Mouse (Mus musculus) megakaryocyte, adult 5-6 weeks (primary cell): ENCODE measurements at regions not wholly inside any gene's neighbourhood (a gene's known extent, or its start where the extent isn't known, plus 50 kb on each side); places are given as distances from the start of the nearest gene placed in this dataset.

Source experiments
- ATAC-seq: 2 replicates; pipeline ENCODE4 v1.8.0; 2016; ENCODE audit warnings: mild to moderate bottlenecking, inconsistent platforms; ENCODE audit not compliant: poor library complexity, severe bottlenecking

GRCm38 (mm10) chr3:70201334-70201943, 194.0 kb downstream of the Otol1 start:
- ATAC-seq: no peak

- no peak for ATAC-seq
Observed at GRCm38 (mm10) chr3:70215195-70215594, 207.8 kb downstream of the Otol1 start.

- ATAC-seq: no peak
Observed at GRCm38 (mm10) chr3:70216096-70216495, 208.7 kb downstream of the Otol1 start.

DNA sequence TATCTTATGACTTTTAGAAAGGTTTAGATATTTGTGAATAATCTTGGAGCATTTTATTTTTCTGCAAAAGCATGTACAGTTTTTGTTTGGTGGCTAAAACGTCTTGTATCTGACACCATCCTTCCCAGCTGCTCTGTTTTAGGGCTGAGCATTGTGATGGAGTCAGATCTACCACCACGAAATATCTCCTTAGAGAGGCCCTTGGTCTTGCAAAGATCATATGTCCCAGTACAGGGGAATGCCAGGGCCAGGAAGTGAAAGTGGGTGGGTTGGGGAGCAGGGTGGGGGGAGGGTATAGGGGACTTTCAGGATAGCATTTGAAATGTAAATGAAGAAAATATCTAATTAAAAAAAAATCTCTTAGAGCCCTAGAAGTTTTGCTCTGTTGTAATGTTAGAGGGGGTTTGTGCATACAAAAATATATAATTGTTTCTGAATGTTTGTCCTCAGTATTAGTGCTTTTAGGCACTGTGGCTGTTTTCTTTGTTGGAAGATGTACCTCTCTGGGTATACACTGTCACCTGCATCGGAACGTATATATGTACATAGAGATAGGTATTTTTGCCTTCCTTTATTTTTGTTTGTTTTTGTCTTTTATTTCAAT, 211.4 kb downstream of the Otol1 start:
- no peak for ATAC-seq

GRCm38 (mm10) chr3:70223443-70224065, 216.1 kb downstream of the Otol1 start:
- no peak for ATAC-seq

- ATAC-seq: no peak
Observed at GRCm38 (mm10) chr3:70224846-70225245, 217.4 kb downstream of the Otol1 start.

- no peak for ATAC-seq
Observed at GRCm38 (mm10) chr3:70227165-70227564, 219.8 kb downstream of the Otol1 start.

DNA sequence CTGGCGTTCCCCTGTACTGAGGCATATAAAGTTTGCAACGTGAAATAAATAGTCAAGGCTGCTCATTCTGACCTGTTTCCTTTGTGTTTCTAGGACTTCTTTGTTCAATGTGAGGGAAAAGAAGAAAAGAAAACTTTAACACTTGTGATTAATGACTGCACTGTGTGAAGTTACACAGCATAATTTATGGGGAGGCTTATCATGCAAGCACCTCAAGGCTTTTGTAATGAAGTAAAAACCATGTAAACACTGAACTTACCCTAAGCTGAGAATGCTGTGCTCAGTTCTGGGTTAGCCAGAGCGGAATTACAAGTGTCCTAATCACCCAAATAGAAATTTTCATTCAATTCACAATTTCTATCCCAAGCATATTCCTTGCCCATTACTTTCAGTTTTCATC, 241.2 kb downstream of the Otol1 start:
- no peak for ATAC-seq

DNA sequence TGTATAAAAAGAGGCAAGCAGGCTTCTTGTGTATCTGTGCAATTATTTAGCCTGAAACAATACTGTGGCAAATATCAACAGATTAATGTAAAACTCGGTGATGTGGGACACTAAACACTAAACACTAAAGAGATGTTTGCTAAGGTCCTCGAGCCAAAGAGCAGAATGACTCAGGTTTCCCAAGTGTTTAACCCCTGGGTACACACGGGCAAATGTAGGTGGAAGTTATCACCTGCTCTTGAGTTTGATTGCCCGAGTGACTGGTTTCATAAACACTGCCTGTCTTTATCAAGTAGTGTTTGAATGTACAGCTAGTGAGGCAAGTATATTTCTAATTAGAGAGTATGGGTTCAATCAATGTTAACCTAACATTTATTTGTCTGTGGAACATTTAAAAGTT, 242.5 kb downstream of the Otol1 start:
- ATAC-seq: no peak

DNA sequence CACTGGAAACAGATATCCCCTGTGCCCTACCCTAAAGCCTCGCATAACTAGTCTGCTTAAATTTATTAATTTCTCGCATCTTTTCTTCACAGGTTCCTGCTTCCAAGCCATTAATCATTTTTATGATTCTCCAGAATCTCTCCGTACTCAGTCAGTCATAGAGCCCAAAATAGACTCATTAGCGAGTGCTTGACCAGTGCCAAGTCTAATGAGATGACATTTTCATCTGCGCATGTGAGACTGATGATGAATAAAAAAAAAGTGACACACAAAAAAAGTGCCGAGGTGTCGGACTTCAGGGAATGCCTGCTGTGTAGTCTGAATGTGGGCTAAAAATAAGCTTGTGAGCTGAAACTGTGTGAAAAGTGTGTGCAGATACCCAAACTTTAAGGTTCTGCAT, 243.3 kb downstream of the Otol1 start:
- no peak for ATAC-seq

DNA sequence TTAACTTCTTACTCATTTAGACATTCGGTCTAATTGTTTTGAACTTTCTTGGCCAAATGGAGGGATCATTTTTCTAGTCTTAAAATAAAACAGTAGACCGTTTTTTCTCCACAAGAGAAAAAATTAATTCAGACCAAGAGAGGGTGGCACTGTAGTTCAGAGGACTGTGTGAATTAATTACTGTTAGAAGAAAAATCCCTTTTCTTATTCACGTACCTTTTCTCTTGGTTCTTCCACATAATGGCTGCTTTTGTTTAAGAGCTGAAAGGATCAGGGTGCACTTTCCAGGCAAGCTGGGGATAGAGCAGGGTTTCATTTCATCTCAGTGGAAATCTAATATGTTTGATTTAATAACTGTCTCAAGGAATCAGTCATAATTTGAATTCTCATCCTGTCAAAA, 255.9 kb downstream of the Otol1 start:
- ATAC-seq: no peak

- ATAC-seq: no peak
Observed at GRCm38 (mm10) chr3:70288590-70289388, 281.4 kb downstream of the Otol1 start.

DNA sequence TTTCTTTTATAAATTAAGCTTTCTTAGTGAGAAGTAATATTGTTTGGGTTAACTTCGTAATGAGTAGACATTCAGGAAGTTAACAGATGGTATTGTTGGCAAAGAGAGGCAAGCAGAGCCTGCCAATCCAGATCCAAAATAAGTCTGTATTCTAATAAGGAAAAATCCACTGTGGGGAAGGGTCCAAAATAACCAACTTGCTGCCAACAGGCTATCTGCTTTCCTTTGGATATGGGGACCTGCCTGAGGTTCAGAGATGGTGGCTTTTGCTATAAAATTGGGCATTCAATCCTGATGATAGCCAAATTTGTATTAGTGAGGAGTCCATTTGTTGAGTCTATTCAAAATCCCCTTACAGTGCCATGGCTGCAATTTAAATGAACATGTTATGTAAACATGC, 300.1 kb downstream of the Otol1 start:
- ATAC-seq: no peak

- ATAC-seq: no peak
Observed at GRCm38 (mm10) chr3:70308061-70308461, 300.6 kb downstream of the Otol1 start.

GRCm38 (mm10) chr3:70309304-70309703, 301.9 kb downstream of the Otol1 start:
- no peak for ATAC-seq

DNA sequence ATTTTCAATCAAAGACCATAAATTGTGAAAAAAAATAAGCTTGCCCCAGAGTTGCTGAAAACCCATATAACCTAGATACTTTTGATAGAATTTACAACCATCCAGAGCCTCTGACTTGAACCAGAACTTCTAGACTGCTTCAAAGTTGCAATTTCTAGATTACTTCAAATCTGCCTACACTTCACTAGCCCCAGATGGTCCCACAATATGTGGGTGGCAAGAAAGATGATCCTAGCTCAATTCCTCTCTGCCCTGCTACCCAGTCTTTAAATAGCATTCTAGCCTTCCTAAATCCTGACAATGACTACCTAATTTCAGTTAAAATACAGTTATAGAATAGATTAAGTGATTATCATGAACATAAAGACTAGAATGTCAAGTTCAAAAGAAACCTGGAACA, 303.6 kb downstream of the Otol1 start:
- ATAC-seq: no peak

DNA sequence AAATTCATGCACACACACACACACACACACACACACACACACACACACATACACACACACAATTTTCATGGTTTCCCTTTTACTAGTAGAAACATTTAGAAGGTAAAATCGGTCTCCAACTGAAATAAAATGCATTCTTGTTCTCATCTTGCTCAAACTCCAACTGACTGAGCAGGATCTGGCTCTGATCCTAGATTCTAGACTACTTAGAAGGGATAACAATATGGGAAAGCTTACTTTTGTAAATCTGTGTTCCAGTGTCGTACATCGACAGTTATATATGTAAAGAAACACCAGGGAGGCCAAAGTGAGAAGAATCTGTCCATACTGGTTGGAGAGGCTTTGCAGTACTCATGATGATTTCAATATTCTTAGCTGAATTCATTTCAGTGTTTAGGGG, 304.6 kb downstream of the Otol1 start:
- no peak for ATAC-seq

DNA sequence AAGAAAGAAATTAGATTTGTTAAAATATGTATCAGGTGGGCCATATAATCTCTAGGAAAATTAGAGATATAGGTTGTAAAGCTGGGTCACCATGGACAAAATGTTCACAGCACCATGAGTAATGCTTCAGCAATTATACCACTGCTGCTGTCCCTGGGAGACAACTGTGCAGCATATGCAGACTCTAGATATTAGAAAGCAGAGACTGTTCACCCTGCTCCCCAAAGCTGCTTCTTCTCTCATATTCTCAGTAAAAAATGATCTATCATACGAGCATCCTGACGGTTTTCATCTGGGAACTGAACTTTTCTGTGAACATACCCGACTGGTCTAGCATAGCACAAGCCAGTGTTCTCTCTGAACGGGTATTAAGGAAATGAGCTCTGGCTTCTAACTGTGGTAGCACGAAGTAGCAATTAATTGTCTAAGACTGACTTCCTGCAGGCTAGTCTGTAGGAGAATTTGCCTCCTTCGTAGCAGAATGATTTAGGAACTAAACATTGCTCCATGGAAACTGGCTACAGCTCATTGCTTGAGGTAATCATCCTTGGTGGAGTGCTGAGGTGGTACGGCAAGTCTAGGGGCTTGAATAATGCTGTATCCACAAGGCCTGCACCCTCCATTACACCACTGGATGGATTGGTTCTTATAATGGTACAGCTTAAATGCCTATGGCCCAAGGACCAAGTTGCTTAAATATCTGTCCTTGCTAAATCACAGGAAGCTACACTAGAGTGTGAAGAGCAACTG, 305.9 kb downstream of the Otol1 start:
- ATAC-seq: no peak

GRCm38 (mm10) chr3:70314239-70314638, 306.8 kb downstream of the Otol1 start:
- ATAC-seq: no peak

GRCm38 (mm10) chr3:70318377-70318776, 311.0 kb downstream of the Otol1 start:
- no peak for ATAC-seq

- ATAC-seq: no peak
Observed at GRCm38 (mm10) chr3:70319139-70319538, 311.7 kb downstream of the Otol1 start.
